Mouse (Mus musculus): ENCODE results near the gene Casd1. TPM values are rescaled to one million over a fixed set of nuclear protein-coding genes. Genes with fewer than 3 reads are reported as not detected.

Gene Casd1
- polyA plus RNA-seq, 1 experiment = 8.1 TPM

DNA sequence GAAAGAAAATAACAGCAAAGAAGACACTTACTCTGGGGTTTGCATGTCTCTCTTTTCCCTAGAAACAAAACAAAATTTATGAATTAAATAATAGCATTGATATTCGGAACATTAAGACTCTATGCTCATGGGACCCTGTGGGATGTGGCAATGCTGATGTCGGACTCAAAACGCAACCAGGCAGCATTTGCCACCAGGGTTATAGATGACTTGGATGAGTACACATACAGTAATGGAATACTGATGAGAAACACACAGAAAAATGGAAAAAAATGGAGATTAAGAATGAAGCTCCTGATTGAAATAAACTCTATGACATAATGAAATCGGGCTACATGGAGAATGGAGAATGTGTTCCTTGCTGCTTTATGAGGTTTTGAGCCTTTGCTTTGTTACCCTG lies 89.8 kb downstream of the Casd1 start:
- Histone ChIP-seq H3K27ac (ENCODE audit: insufficient read depth, low read length) (no peak overlapping the region), H3K4me3 (ENCODE audit: extremely low read depth, insufficient read depth, insufficient read length) (no peak overlapping the region)
- TF ChIP-seq CTCF (IDR thresholded peaks at IDR 0.05; ENCODE audit: extremely low read depth, insufficient read depth, insufficient read length, insufficient replicate concordance) (no peak), POLR2A (IDR thresholded peaks at IDR 0.05; ENCODE audit: low read depth, low read length) (no peak)

More for the DNA sequence above, 89.8 kb downstream of the Casd1 start:
- Histone ChIP-seq H3K4me1 (ENCODE audit: control insufficient read depth, insufficient read depth, insufficient read length) (no peaks in the 10 kb centered on the region), H3K36me3 (ENCODE audit: control insufficient read depth, insufficient read depth, low read length) (no peaks in the 10 kb centered on the region), H3K27me3 (ENCODE audit: control insufficient read depth, insufficient read depth, low read length) (no peaks in the 10 kb centered on the region)
- WGBS = 91% methylated on average over 4 of the region's 4 CpGs
- DNase-seq (ENCODE audit: low read depth in 1 of 2, low spot score in 2 of 2) = no peak

Other genes starting within 250 kb of the Casd1 start
- gene Col1a2, start 96.0 kb upstream of the Casd1 start, polyA plus RNA-seq (2012; rRNA removed) = 39.9 and 54.0 TPM in 2 replicates
- gene Sgce, start 146.4 kb downstream of the Casd1 start, polyA plus RNA-seq (2012; rRNA removed) = 3.0 and 3.4 TPM in 2 replicates
- gene Peg10, start 146.5 kb downstream of the Casd1 start, polyA plus RNA-seq (2012; rRNA removed) = 0.35 and 0.42 TPM in 2 replicates